Mouse (Mus musculus): ENCODE measurements around the gene Ppp4c. TPM values are rescaled to one million over a fixed set of nuclear protein-coding genes. Genes with fewer than 3 reads are reported as not detected.

Gene Ppp4c
- polyA plus RNA-seq, 1 experiment from 2014 or later, result 181 TPM

DNA sequence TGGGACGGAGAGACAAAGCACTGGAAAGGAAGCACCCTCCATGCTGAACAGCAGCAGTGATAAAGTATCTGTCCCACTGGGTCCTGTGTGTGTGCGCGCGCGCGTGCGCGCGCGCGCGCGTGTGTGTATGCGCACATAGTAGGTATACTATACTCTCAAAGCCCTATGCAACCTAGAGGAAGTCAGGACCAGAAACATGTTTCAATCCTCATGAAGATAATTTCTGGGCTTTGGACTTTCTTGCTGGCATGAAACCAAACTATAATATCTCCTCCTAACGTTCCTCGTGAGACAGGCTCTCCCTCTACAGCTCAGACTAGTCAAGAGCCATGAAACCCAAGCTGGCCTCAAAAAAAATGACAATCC is 8.7 kb upstream of the Ppp4c start:
- H3K9me3 ChIP-seq (replicated peaks), result no peaks in the 10 kb centered on the region
- no peaks in the 10 kb centered on the region for H3K27me3 ChIP-seq (replicated peaks)
- H3K4me3 ChIP-seq, result no peak overlapping the region
- no peak for ATAC-seq (ENCODE audit: insufficient number of reproducible peaks, low FRiP score)
- H3K36me3 ChIP-seq, result peaks cover 17% of the 10 kb centered on the region
- no peak overlapping the region for H3K4me2 ChIP-seq
- peak overlapping the region; percentile 100; the same call in 1 of the 2 replicates for H3K27ac ChIP-seq (ENCODE audit: poor library complexity, severe bottlenecking)
- H3K4me1 ChIP-seq (replicated peaks), result peaks cover 34% of the 10 kb centered on the region
- H3K9ac ChIP-seq, result peak overlapping the region; percentile 85; the same call in 1 of the 2 replicates
- 92% methylated on average over 16 of the region's 16 CpGs for WGBS

DNA sequence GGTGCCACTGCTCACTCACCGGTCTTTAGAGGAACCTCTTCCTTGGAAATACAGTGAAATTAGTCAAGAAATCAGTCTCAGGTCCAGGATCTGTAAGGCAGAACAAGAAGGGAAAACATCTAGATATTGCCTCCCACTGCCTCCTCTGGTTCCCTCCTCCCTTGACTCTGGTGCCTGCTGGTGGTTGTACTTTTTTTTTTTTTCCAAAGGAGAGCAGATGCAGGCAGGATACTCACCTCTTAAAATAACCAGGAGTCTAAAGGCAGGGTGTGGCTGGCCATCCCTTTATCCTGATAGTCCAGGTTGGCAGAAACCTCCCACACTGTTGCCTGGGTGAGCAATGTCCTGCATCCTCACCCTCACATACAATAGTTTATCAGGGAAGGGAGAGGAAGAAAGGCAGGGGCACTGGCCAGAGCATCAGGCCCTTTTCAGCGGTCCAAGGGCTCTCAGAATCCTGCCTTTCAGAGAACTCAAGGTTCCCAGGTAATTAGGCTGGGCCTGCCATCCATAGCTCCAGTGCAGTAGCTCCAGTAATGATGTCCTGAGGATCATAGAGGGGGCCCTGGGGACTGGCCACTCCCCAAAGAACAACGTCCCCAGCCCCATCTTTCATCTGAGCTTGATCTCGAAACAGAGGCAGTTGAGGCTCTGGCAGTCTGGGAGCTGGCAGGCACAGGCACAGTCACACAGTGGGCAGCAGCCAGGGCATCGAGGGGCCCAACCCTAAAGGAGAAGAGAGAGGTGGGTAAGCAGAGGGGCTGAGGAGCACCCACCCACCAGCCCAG is 8.2 kb upstream of the Ppp4c start:
- H3K4me1 ChIP-seq (replicated peaks), result peaks cover 39% of the 10 kb centered on the region

GRCm38 (mm10) chr7:126799468-126800268 is 7.4 kb upstream of the Ppp4c start:
- Histone ChIP-seq H3K27me3 (replicated peaks) (no peaks in the 10 kb centered on the region), H3K4me2 (peak overlapping the region; percentile 94), H3K4me1 (replicated peaks) (peaks cover 47% of the 10 kb centered on the region), H3K9ac (peak overlapping the region; percentile 85), H3K27ac (ENCODE audit: poor library complexity, severe bottlenecking) (peak overlapping the region; percentile 100), H3K36me3 (peaks cover 31% of the 10 kb centered on the region), H3K9me3 (replicated peaks) (no peaks in the 10 kb centered on the region), H3K4me3 (peak overlapping the region; percentile 89)
- peak; percentile 88 for ATAC-seq (ENCODE audit: insufficient number of reproducible peaks, low FRiP score)
- WGBS, result 1% methylated on average over 38 of the region's 38 CpGs

More for the DNA sequence above, 8.2 kb upstream of the Ppp4c start:
- Histone ChIP-seq H3K27me3 (replicated peaks) (no peaks in the 10 kb centered on the region), H3K9me3 (replicated peaks) (no peaks in the 10 kb centered on the region), H3K9ac (peak overlapping the region; percentile 85), H3K4me2 (peak overlapping the region; percentile 94), H3K36me3 (peaks cover 23% of the 10 kb centered on the region), H3K4me3 (peak overlapping the region; percentile 89), H3K27ac (ENCODE audit: poor library complexity, severe bottlenecking) (peak overlapping the region; percentile 100)
- no peak for ATAC-seq (ENCODE audit: insufficient number of reproducible peaks, low FRiP score)
- WGBS, result 55% methylated on average over 5 of the region's 5 CpGs

- WGBS, result 1% methylated on average over 36 of the region's 36 CpGs
- peak; percentile 95 for ATAC-seq (ENCODE audit: insufficient number of reproducible peaks, low FRiP score)
- H3K36me3 ChIP-seq, result peaks cover 37% of the 10 kb centered on the region
- H3K27ac ChIP-seq (ENCODE audit: poor library complexity, severe bottlenecking), result peak overlapping the region; percentile 100
- peak overlapping the region; percentile 89 for H3K4me3 ChIP-seq
- H3K4me2 ChIP-seq, result peak overlapping the region; percentile 94
- H3K27me3 ChIP-seq (replicated peaks), result no peaks in the 10 kb centered on the region
- H3K9me3 ChIP-seq (replicated peaks), result no peaks in the 10 kb centered on the region
- peaks cover 49% of the 10 kb centered on the region for H3K4me1 ChIP-seq (replicated peaks)
- H3K9ac ChIP-seq, result peak overlapping the region; percentile 98
These were observed 6.8 kb upstream of the Ppp4c start for GRCm38 (mm10) chr7:126799050-126799467.

DNA sequence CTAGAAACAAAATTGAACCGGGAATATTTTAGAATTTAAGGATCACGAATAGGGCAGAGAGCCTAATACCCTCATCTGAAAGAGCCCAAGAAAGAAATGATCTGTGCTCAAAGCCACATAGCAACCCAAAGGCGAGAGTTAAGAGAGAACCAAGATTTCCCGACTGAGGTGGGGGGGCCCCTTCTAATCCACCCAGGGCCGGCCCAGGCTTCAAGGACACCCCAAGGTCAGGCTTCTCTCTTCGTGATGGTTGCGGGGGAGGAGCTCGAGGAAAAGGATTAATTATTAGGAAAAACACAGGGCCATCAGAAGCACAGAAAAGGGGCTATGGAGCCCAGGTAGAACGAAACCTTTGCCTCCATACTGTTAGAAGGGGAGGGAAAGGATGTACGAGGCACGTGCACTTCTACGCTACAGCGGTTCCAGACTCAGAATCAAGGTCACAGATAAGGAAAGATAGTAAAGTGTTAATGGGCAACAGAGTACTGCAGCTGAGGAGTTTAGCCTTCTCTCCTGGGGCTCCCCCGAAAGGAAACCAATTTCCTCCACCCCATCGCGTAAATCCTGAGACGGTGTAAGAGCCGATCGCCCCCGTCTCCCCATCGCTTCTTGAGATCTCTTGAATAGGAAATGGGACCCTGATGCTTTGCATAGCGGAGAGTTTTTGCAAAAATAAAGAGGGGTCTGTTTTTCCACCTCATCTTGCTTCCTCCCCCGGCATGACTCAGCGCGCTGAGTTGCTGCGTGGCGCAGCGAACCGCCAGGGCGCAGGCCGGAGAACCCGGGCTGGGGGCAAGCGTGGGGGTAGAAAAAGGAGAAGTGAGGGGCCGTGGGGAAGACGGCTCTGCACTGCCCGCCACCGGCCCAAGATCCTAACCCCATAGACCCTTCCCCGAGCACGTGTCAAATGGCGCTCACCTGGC is 6.1 kb upstream of the Ppp4c start:
- Histone ChIP-seq H3K9ac (peak overlapping the region; percentile 98), H3K9me3 (replicated peaks) (no peaks in the 10 kb centered on the region), H3K36me3 (peaks cover 39% of the 10 kb centered on the region), H3K27me3 (replicated peaks) (no peaks in the 10 kb centered on the region), H3K4me1 (replicated peaks) (peaks cover 52% of the 10 kb centered on the region), H3K4me3 (peak overlapping the region; percentile 89), H3K27ac (ENCODE audit: poor library complexity, severe bottlenecking) (peak overlapping the region; percentile 100), H3K4me2 (peak overlapping the region; percentile 94)
- WGBS, result under 1% methylated on average over 40 of the region's 40 CpGs
- peak; percentile 38 for ATAC-seq (ENCODE audit: insufficient number of reproducible peaks, low FRiP score)

- peak within 1 kb of the TSS; percentile 89 for H3K4me3 ChIP-seq
- no peaks in the 10 kb centered on the region for H3K9me3 ChIP-seq (replicated peaks)
- peak within 1 kb of the TSS; percentile 98 for H3K9ac ChIP-seq
- 0 out of 2 replicates have a peak, but pooled peaks have one; percentile 7 for ATAC-seq (ENCODE audit: insufficient number of reproducible peaks, low FRiP score)
- no peaks in the 10 kb centered on the region for H3K27me3 ChIP-seq (replicated peaks)
- H3K36me3 ChIP-seq, result peaks cover 39% of the 10 kb centered on the region
- H3K4me1 ChIP-seq (replicated peaks), result peaks cover 60% of the 10 kb centered on the region
- peak within 1 kb of the TSS; percentile 100 for H3K27ac ChIP-seq (ENCODE audit: poor library complexity, severe bottlenecking)
- WGBS, result 10% methylated on average over 21 of the region's 21 CpGs
- peak within 1 kb of the TSS; percentile 94 for H3K4me2 ChIP-seq
These were observed 5.3 kb upstream of the Ppp4c start, which contains the start of gene Fam57b for GRCm38 (mm10) chr7:126797411-126798126. Gene Fam57b, plus strand, starts transcription at chr7:126797668.

DNA sequence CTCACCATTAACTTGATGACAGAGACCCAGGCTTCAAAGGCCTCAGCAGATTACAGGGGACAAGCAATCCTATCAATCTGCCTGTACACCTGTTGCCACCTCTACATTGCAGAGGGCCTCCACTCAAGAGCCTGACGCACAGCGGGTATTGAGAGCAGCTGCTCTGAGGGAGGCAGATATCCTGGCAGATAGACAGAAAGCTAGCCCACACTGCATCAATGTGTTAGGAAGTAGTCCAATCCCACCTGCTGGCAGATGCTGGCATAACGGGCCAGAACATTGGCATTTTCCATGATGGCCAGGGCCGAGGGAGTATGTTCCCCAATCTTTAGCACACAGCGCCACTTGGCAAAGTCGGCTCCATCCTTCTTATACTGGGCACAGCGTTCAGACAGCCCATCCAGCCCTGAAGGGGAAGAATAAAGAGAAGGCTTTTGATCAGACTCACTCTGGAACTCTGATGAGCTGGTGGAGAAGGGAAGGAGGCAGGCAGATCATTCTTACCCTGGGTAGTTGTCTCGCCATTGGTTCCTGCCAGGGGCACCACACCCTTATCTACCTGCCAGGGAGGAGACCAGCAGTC is 4.1 kb upstream of the Ppp4c start:
- 0 out of 2 replicates have a peak overlapping the region, but pooled peaks have one; percentile 100 for H3K27ac ChIP-seq (ENCODE audit: poor library complexity, severe bottlenecking)
- peaks cover 39% of the 10 kb centered on the region for H3K36me3 ChIP-seq
- H3K4me3 ChIP-seq, result peak overlapping the region; percentile 89
- no peak for ATAC-seq (ENCODE audit: insufficient number of reproducible peaks, low FRiP score)
- H3K9me3 ChIP-seq (replicated peaks), result no peaks in the 10 kb centered on the region
- H3K9ac ChIP-seq, result peak overlapping the region; percentile 98
- 73% methylated on average over 8 of the region's 8 CpGs for WGBS
- peaks cover 60% of the 10 kb centered on the region for H3K4me1 ChIP-seq (replicated peaks)
- H3K27me3 ChIP-seq (replicated peaks), result no peaks in the 10 kb centered on the region
- H3K4me2 ChIP-seq, result peak overlapping the region; percentile 94

DNA sequence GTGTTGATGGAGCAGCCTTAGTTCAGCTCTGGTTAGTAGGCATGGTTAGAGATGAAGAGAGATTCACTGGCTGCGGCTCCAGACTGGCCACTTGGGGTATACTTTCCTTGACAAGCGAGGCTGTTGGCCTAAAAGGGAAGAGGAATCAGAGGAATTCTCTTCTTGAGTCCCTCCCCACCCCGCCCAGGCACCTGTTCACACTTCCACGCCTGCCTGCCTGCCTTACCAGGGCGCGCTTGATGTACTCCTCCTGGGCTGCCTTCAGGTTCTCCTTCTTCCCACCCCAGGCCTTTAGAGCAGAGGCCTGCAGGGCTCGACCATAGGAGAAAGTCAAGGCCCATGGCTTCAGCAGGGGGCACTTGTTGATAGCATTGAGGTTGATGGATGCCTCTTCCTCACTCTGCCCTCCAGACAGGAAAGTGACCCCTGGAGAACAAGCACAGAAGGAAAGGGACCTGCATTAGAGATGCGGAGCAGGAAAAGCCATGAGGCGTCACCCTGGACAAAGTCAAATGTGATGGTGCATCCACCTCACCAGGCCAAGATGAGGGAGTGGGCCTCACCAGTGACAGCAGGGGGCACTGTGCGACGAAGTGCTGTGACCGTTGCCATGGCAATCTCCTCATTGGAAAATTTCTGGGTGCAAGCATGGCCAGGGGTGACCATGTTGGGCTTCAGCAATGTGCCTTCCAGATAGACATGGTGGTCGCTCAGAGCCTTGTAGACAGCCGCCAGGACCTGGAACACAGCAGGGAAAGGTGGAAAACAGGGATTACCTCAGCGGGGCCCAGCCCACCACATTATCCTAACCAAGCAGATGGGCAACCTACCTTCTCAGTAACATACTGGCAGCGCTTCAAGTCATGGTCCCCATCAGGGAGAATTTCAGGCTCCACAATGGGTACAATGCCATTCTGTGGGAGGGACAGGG is 3.4 kb upstream of the Ppp4c start:
- H3K9me3 ChIP-seq (replicated peaks), result no peaks in the 10 kb centered on the region
- no peak overlapping the region for H3K27ac ChIP-seq (ENCODE audit: poor library complexity, severe bottlenecking)
- WGBS, result 79% methylated on average over 16 of the region's 16 CpGs
- no peak for ATAC-seq (ENCODE audit: insufficient number of reproducible peaks, low FRiP score)
- peaks cover 39% of the 10 kb centered on the region for H3K36me3 ChIP-seq
- peaks cover 59% of the 10 kb centered on the region for H3K4me1 ChIP-seq (replicated peaks)
- peak overlapping the region; percentile 94; the same call in 1 of the 2 replicates for H3K4me2 ChIP-seq
- no peaks in the 10 kb centered on the region for H3K27me3 ChIP-seq (replicated peaks)
- H3K4me3 ChIP-seq, result peak overlapping the region; percentile 89
- H3K9ac ChIP-seq, result no peak overlapping the region

DNA sequence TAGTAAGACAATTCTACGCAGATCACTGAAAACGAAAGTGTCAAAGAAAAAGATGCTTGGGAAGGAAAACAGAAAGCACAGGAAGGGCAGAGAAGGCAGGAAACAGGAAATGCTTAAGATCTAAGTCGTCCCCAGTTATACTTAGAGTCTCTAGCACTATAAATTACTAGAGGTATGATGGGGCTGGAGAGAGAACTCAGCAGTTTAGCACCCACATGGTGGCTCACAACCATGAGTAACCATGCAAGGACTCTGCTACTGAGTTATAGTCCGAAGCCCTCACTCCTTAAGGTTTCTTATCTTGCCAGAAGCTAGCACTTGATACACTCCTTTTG is 1.9 kb upstream of the Ppp4c start:
- Histone ChIP-seq H3K27ac (ENCODE audit: poor library complexity, severe bottlenecking) (no peak overlapping the region), H3K4me1 (replicated peaks) (peaks cover 53% of the 10 kb centered on the region), H3K4me3 (no peak overlapping the region), H3K9me3 (replicated peaks) (no peaks in the 10 kb centered on the region), H3K4me2 (no peak overlapping the region), H3K9ac (no peak overlapping the region), H3K27me3 (replicated peaks) (no peaks in the 10 kb centered on the region), H3K36me3 (peaks cover 51% of the 10 kb centered on the region)
- WGBS, result 53% methylated on average over 4 of the region's 4 CpGs
- no peak for ATAC-seq (ENCODE audit: insufficient number of reproducible peaks, low FRiP score)

All from heart, embryonic 12.5 days (tissue).